Mouse (Mus musculus) heart, embryonic 11.5 days (tissue): ENCODE data around the gene Tns1. TPM values are rescaled to one million over a fixed set of nuclear protein-coding genes. Genes with fewer than 3 reads are reported as not detected.

Experiments
- ATAC-seq: fragments of 200-750 bp; cut with Nextera tagmentation; replicated peaks from 2 replicates; pipeline ENCODE4 v1.8.0; 2017; ENCODE audit warnings: moderate library complexity; ENCODE audit not compliant: insufficient number of reproducible peaks, low FRiP score, low TSS enrichment
- H3K27ac ChIP-seq: fragments of 300-500 bp; sonication (generic); 2 replicates; pipeline ENCODE4 v1.5.1; 2014; ENCODE audit warnings: mild to moderate bottlenecking, low read depth, low read length
- H3K27me3 ChIP-seq: fragments of 300-500 bp; sonication (generic); 2 replicates; pipeline ENCODE4 v1.6.1; 2014; ENCODE audit warnings: mild to moderate bottlenecking, low read length, mixed read lengths; ENCODE audit not compliant: control insufficient read depth, insufficient read depth
- H3K36me3 ChIP-seq: fragments of 300-500 bp; sonication (generic); 2 replicates; pipeline ENCODE4 v1.6.1; 2014; ENCODE audit warnings: mild to moderate bottlenecking, low read length, moderate library complexity, mixed read lengths; ENCODE audit not compliant: control insufficient read depth, insufficient read depth
- H3K4me1 ChIP-seq: fragments of 300-500 bp; sonication (generic); 2 replicates; pipeline ENCODE4 v1.6.1; 2014; ENCODE audit warnings: low read length; ENCODE audit not compliant: control insufficient read depth, insufficient read depth
- H3K4me2 ChIP-seq: fragments of 300-500 bp; sonication (generic); 2 replicates; pipeline ENCODE4 v1.6.1; 2014; ENCODE audit warnings: mild to moderate bottlenecking, moderate library complexity
- H3K4me3 ChIP-seq: fragments of 300-500 bp; sonication (generic); 2 replicates; pipeline ENCODE4 v1.5.1; 2014; ENCODE audit warnings: low read depth, low read length
- H3K9ac ChIP-seq: fragments of 300-500 bp; sonication (generic); 2 replicates; pipeline ENCODE4 v1.6.1; 2014; ENCODE audit warnings: mild to moderate bottlenecking, low read depth, low read length, moderate library complexity
- H3K9me3 ChIP-seq: fragments of 300-500 bp; sonication (generic); replicated peaks from 2 replicates; pipeline ENCODE4 v1.6.1; 2016; ENCODE audit warnings: low read length; ENCODE audit not compliant: control insufficient read depth
- WGBS: fragments of 180-500 bp; shearing (Covaris S2); extraction: QIAGEN DNeasy Blood & Tissue Kit; methylation state at CpG from one replicate; pipeline ENCODE4 v1.1.7; 2014; ENCODE audit not compliant: insufficient replicate concordance; 5-methylcytosine and 5-hydroxymethylcytosine counted together
- polyA plus RNA-seq: library from polyadenylated mRNA; unstranded; fragments of >200 nt; fragmentation: Nextera tagmentation; extraction: Ambion mirVana; gene quantifications from 2 replicates; pipeline ENCODE4 v1.2.1, GENCODE M21; 2014

The Tns1 gene
- polyA plus RNA-seq, 1 experiment from 2014 or later: 75.6 TPM

- Histone ChIP-seq H3K27me3 (peaks cover 34% of the 10 kb centered on the region), H3K36me3 (no peaks in the 10 kb centered on the region), H3K4me1 (peaks cover 40% of the 10 kb centered on the region), H3K4me2 (peak overlapping the region; percentile 89), H3K27ac (no peak overlapping the region), H3K9ac (peak overlapping the region; percentile 56), H3K4me3 (peak overlapping the region; percentile 45), H3K9me3 (no peaks in the 10 kb centered on the region)
- WGBS: under 1% methylated on average over 12 of the region's 14 CpGs
- no peak for ATAC-seq
These were observed 25.2 kb downstream of the Tns1 start for GRCm38 (mm10) chr1:74099001-74099435.

- peaks cover 34% of the 10 kb centered on the region for H3K27me3 ChIP-seq
- no peak overlapping the region for H3K27ac ChIP-seq
These were observed 25.9 kb downstream of the Tns1 start for GRCm38 (mm10) chr1:74098004-74099000.

GRCm38 (mm10) chr1:74095728-74096127, 28.5 kb downstream of the Tns1 start:
- Histone ChIP-seq H3K9ac (no peak overlapping the region), H3K27ac (no peak overlapping the region), H3K27me3 (peaks cover 32% of the 10 kb centered on the region), H3K4me3 (no peak overlapping the region), H3K4me1 (peaks cover 43% of the 10 kb centered on the region), H3K4me2 (no peak overlapping the region), H3K36me3 (no peaks in the 10 kb centered on the region), H3K9me3 (no peaks in the 10 kb centered on the region)
- no peak for ATAC-seq
- 36% methylated on average over 3 of the region's 3 CpGs for WGBS

More at GRCm38 (mm10) chr1:74098004-74099000, 25.9 kb downstream of the Tns1 start:
- no peaks in the 10 kb centered on the region for H3K36me3 ChIP-seq
- under 1% methylated on average over 58 of the region's 58 CpGs for WGBS
- peaks cover 32% of the 10 kb centered on the region for H3K4me1 ChIP-seq
- peak overlapping the region; percentile 45 for H3K4me3 ChIP-seq
- H3K9ac ChIP-seq: peak overlapping the region; percentile 56
- no peaks in the 10 kb centered on the region for H3K9me3 ChIP-seq
- H3K4me2 ChIP-seq: peak overlapping the region; percentile 89
- peak; percentile 45; the same call in 1 of the 2 replicates for ATAC-seq

GRCm38 (mm10) chr1:74095296-74095695, 29.0 kb downstream of the Tns1 start:
- Histone ChIP-seq H3K27me3 (peaks cover 28% of the 10 kb centered on the region), H3K27ac (no peak overlapping the region), H3K36me3 (no peaks in the 10 kb centered on the region), H3K4me1 (peaks cover 47% of the 10 kb centered on the region), H3K4me2 (no peak overlapping the region), H3K9ac (no peak overlapping the region), H3K9me3 (no peaks in the 10 kb centered on the region), H3K4me3 (no peak overlapping the region)
- 31% methylated on average over 6 of the region's 6 CpGs for WGBS
- ATAC-seq: no peak

DNA sequence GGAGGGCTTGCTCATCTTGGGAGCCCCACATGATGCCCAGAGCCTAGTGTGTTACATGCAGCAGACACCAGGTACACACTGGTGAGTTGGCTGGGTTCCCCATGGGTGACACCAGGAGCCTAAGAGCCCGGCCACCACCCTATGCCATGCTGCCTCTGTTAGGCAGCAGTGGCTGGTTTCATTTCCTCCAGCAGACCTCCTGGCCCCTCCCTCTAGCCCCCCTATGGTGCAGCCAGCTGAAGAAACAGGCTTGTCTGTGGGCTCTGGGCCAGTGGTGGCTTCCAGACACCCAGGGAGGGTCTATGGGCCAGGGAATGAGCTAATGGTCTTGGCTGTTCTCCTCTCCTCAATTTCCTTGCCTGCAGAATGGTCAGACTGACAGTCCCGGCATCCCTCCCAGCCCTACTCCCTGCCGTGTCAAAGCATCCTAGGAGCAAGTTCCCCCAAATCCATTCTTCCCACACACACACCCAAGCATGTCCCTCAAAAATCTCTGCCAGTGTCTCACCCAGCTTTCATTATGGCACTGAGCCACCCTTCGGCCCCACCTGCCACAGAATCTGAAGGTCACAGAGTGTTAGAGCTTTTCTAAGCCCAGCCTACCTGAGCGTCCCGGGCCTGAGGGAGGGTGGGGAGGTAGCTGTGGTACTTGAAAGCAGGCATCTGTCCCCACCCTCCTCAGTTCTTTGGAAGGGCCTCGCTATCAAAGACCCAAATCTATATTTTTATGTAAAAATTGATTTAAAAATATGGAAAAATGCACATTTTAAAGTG, 29.6 kb downstream of the Tns1 start:
- ATAC-seq: no peak
- Histone ChIP-seq H3K27me3 (peaks cover 22% of the 10 kb centered on the region), H3K36me3 (no peaks in the 10 kb centered on the region), H3K4me3 (no peak overlapping the region), H3K9ac (no peak overlapping the region), H3K27ac (no peak overlapping the region), H3K9me3 (no peaks in the 10 kb centered on the region), H3K4me2 (no peak overlapping the region), H3K4me1 (peaks cover 45% of the 10 kb centered on the region)
- 29% methylated on average over 7 of the region's 7 CpGs for WGBS

GRCm38 (mm10) chr1:74093447-74093846, 30.8 kb downstream of the Tns1 start:
- Histone ChIP-seq H3K36me3 (no peaks in the 10 kb centered on the region), H3K4me1 (peaks cover 37% of the 10 kb centered on the region), H3K27me3 (peaks cover 16% of the 10 kb centered on the region), H3K4me3 (no peak overlapping the region), H3K9ac (no peak overlapping the region), H3K9me3 (no peaks in the 10 kb centered on the region), H3K27ac (no peak overlapping the region), H3K4me2 (no peak overlapping the region)
- no peak for ATAC-seq
- 60% methylated on average over 5 of the region's 5 CpGs for WGBS

GRCm38 (mm10) chr1:74092242-74092641, 32.0 kb downstream of the Tns1 start:
- no peak overlapping the region for H3K4me3 ChIP-seq
- no peak overlapping the region for H3K9ac ChIP-seq
- ATAC-seq: no peak
- no peaks in the 10 kb centered on the region for H3K9me3 ChIP-seq
- H3K27me3 ChIP-seq: peaks cover 16% of the 10 kb centered on the region
- peaks cover 35% of the 10 kb centered on the region for H3K4me1 ChIP-seq
- 55% methylated on average over 10 of the region's 10 CpGs for WGBS
- H3K36me3 ChIP-seq: no peaks in the 10 kb centered on the region
- peak overlapping the region; percentile 37 for H3K27ac ChIP-seq
- H3K4me2 ChIP-seq: no peak overlapping the region

- ATAC-seq: 0 out of 2 replicates have a peak, but pooled peaks have one; percentile 19
- Histone ChIP-seq H3K4me3 (no peak overlapping the region), H3K9ac (peak overlapping the region; percentile 35; the same call in 1 of the 2 replicates), H3K36me3 (no peaks in the 10 kb centered on the region), H3K27ac (peak overlapping the region; percentile 63), H3K4me1 (peaks cover 35% of the 10 kb centered on the region), H3K9me3 (no peaks in the 10 kb centered on the region), H3K27me3 (peaks cover 13% of the 10 kb centered on the region), H3K4me2 (peak overlapping the region; percentile 5; the same call in 1 of the 2 replicates)
- WGBS: 29% methylated on average over 6 of the region's 6 CpGs
These were observed 32.5 kb downstream of the Tns1 start for GRCm38 (mm10) chr1:74091611-74092224.
